Comparison of ENCODE assay signal across 9 mouse cellular contexts in the genomic region with DNA sequence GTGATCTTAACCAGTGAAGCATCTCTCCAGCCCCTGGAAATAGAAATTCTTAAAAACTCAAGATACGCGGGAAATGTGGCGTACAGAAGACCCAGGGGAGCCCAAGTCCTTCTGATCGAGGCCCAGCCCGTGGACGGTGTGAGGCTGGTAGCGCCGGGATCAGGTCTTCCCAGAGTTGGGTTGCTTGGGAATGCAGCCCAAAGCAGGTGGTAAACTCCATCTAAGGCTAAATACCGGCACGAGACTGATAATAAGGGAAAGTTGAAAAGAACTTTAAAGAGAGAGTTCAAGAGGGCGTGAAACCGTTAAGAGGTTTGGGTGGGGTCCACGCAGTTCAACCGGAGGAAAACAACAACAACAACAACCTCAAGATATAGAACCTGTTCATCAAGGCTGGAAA. TPM values are rescaled to one million over a fixed set of nuclear protein-coding genes. Genes with fewer than 3 reads are reported as not detected.
A peak's percentile ranks its signal among the peaks of the same experiment; 100 is the strongest.
DNase-seq lines count a peak whose midpoint lies in the region; ATAC-seq lines count a peak whose summit lies in the region.
"Had no signal": no experiment of that assay in that cellular context is flagged by ENCODE, and none has a peak within 500 bp of the region (broad histone marks: within the 10 kb centered on the region; RNA-seq: fewer than 3 reads in every experiment).

No protein-coding gene starts in this region.

- no peak overlapping the region for H3K9ac ChIP-seq in heart, embryonic 15.5 days
- H3K9ac ChIP-seq: neural tube, embryonic 12.5 days had no signal

- H3K4me2 ChIP-seq in heart, embryonic 15.5 days: no peak overlapping the region
- H3K4me2 ChIP-seq: neural tube, embryonic 12.5 days had no signal

- no peaks in the 10 kb centered on the region for H3K36me3 ChIP-seq in heart, embryonic 15.5 days
- H3K36me3 ChIP-seq: neural tube, embryonic 12.5 days had no signal

- 0 out of 2 replicates have a peak, but pooled peaks have one; percentile 72 for ATAC-seq in heart, embryonic 15.5 days (replicated peaks; ENCODE audit: insufficient number of reproducible peaks, insufficient read depth, low FRiP score, low read depth)

- H3K27ac ChIP-seq in heart, embryonic 15.5 days: no peak overlapping the region
- H3K27ac ChIP-seq: neural tube, embryonic 12.5 days had no signal

- no peaks in the 10 kb centered on the region for H3K4me1 ChIP-seq in heart, embryonic 15.5 days (replicated peaks)
- H3K4me1 ChIP-seq: neural tube, embryonic 12.5 days had no signal

- no peak overlapping the region for H3K4me3 ChIP-seq in heart, embryonic 15.5 days
- H3K4me3 ChIP-seq: neural tube, embryonic 12.5 days had no signal

- DNase-seq in heart, adult 8-10 months (ENCODE audit: low spot score): no peak
- DNase-seq in thymus, postnatal 0 days (ENCODE audit: low spot score): peak; percentile 46
- DNase-seq in thymus, postnatal 25 days: no peak
- DNase-seq in embryo, embryonic 11 days: peak; percentile 56
- peak; percentile 64 for DNase-seq in liver
- no peak for DNase-seq in layer of hippocampus, adult 11-12 months (ENCODE audit: low spot score)
- DNase-seq in right cerebral cortex, adult 18-20 months: no peak

- H3K27me3 ChIP-seq in heart, embryonic 15.5 days: no peaks in the 10 kb centered on the region
- H3K27me3 ChIP-seq: neural tube, embryonic 12.5 days had no signal

- H3K9me3 ChIP-seq in heart, embryonic 15.5 days (replicated peaks): no peaks in the 10 kb centered on the region
- H3K9me3 ChIP-seq: neural tube, embryonic 12.5 days had no signal

- 88% methylated on average over 14 of the region's 14 CpGs for WGBS in heart, embryonic 15.5 days

RNA-seq across cellular contexts. Expression of a gene that starts 25.3 kb away (rescaled TPM):
- polyA plus RNA-seq in heart, embryonic 15.5 days (2015; fragmentation: Nextera tagmentation; extraction: Ambion mirVana): not detected in 2 replicates
- not detected for total RNA-seq in heart, adult 8-10 months (2022)
- polyA plus RNA-seq in thymus, postnatal 0 days (2015; fragmentation: Nextera tagmentation; extraction: Ambion mirVana): not detected in 2 replicates
- polyA plus RNA-seq: neural tube, embryonic 12.5 days had no signal

RNA-seq across cellular contexts. Expression of a gene that starts 46.0 kb away (rescaled TPM):
- polyA plus RNA-seq in heart, embryonic 15.5 days (2015; fragmentation: Nextera tagmentation; extraction: Ambion mirVana): 2.4 and 2.7 TPM in 2 replicates
- 1 to 10 TPM in 1 of 4 experiments, under 1 TPM in 3; 0.65 to 1.1 (median 0.76) TPM for total RNA-seq in heart, adult 8-10 months (2022)
- polyA plus RNA-seq in thymus, postnatal 0 days (2015; fragmentation: Nextera tagmentation; extraction: Ambion mirVana): 6.5 and 6.8 TPM in 2 replicates

RNA-seq across cellular contexts. Expression of a gene that starts 46.6 kb away (rescaled TPM):
- 10.0 and 15.8 TPM in 2 replicates for polyA plus RNA-seq in heart, embryonic 15.5 days (2015; fragmentation: Nextera tagmentation; extraction: Ambion mirVana)
- total RNA-seq in heart, adult 8-10 months (2022): 10 to 100 TPM; 18.0 to 24.2 (median 20.2) TPM
- polyA plus RNA-seq in thymus, postnatal 0 days (2015; fragmentation: Nextera tagmentation; extraction: Ambion mirVana): 7.3 and 8.6 TPM in 2 replicates

Comparison
In these comparisons a context has a peak if more than half of its experiments do, and no peak if none do; other contexts are left out.
1. DNase-seq: peak in thymus, postnatal 0 days (single experiment), embryo, embryonic 11 days (single experiment) and liver (single experiment); none in heart, adult 8-10 months (single experiment), thymus, postnatal 25 days (single experiment), layer of hippocampus, adult 11-12 months (single experiment) and right cerebral cortex, adult 18-20 months (single experiment).